Mouse (Mus musculus): ENCODE data around the gene Hoxd9.

DNA sequence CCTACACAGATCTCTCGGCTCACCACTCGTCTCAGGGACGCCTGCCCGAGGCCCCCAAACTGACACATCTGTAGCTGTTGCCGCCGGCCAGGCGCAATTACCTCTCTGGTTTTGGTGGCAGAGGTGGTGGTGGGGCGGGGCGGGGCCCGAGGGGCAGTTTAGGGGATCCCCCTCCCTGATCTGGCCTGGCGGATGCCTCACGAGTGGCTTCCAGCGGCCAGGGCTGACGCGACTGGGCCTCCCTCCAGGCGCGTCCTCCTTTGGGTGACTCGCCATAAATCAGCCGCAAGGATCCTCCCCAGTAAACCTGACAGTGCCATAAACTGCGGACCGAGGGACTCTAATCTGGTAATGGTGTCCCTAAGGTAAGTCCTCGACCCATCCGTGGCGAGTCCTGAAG, 49.5 kb downstream of the Hoxd9 start:
- TF ChIP-seq CTCF (IDR thresholded peaks at IDR 0.05; ENCODE audit: low read depth, low read length) (no peak), POLR2A (IDR thresholded peaks at IDR 0.05; ENCODE audit: borderline replicate concordance, low read depth, low read length) (no peak)
